Mouse (Mus musculus) olfactory bulb, adult 2 months (tissue): ENCODE measurements around the gene Chek2.

Source experiments
- CTCF ChIP-seq: fragments of 200-500 bp; IDR thresholded peaks from 2 replicates; pipeline ENCODE4 v1.5.1; 2012; ENCODE audit warnings: low read depth, mild to moderate bottlenecking, low read length, moderate library complexity; ENCODE audit not compliant: insufficient read depth
- POLR2A ChIP-seq: fragments of 200-500 bp; IDR thresholded peaks from 2 replicates; pipeline ENCODE4 v1.6.1; 2012; ENCODE audit warnings: mild to moderate bottlenecking, low read depth, low read length, moderate library complexity; ENCODE audit not compliant: insufficient read depth

DNA sequence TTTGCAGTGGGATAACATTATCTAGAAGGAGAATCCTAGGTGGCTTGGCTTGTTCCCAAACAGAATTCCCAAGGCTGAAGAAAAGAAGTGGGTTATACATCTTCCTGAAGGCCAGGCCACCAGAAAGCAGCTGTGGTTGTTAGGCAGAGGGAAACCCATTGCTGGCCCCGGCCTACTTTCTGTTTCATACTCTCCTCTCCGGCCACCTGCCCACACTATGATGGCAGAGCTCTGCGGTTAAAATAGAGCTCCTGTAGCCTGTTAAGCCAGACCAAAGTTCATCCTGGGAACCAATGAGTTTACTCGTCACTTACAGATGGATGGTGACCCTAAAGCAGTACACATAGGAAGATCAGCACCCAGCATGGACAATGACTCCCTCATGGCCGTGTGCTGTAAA lies 12.2 kb upstream of the Chek2 start:
- TF ChIP-seq CTCF (no peak), POLR2A (no peak)
